Mouse (Mus musculus) olfactory bulb, adult 2 months (tissue): ENCODE data around the gene Rpl10a.

Experiments
- CTCF ChIP-seq: fragments of 200-500 bp; IDR thresholded peaks from 2 replicates; pipeline ENCODE4 v1.5.1; 2012; ENCODE audit warnings: low read depth, mild to moderate bottlenecking, low read length, moderate library complexity; ENCODE audit not compliant: insufficient read depth
- POLR2A ChIP-seq: fragments of 200-500 bp; IDR thresholded peaks from 2 replicates; pipeline ENCODE4 v1.6.1; 2012; ENCODE audit warnings: mild to moderate bottlenecking, low read depth, low read length, moderate library complexity; ENCODE audit not compliant: insufficient read depth

DNA sequence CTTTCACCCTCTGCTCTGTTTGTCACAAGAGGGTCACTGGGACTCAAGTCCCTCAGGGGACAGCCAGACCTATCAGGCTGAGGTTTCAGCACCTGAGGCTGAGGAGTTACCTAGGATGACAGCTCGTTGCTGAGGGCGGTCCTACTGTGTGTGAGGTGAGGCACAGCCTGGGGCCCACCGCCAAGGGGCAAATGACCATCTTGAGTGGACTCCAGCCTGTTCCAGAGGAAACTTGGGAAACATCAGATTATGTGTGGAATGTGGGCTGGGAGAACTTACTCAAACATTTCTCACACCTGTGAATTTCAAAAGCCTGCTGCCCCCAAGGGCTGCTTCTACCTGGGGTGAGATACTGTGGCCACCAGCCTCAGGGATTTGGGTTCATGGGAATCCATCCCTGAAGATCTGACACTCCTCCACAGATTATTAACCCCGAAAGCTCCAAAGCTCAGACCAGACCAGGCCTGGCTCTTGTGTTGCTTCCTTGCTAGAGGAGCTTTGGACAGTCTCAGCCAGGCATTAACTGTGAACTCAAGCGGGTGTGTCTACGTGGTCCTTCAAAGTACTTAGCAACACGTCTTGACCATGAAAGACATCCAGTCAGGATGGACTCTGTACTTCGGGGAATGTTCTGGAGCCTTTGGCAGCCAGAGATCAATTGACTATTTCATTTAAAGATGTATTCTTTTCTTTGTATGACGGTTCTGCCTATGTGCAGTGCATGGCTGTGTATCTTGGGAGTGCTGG is 32.4 kb downstream of the Rpl10a start:
- TF ChIP-seq CTCF (no peak), POLR2A (no peak)
